Mouse (Mus musculus): Measurements from ENCODE around the gene C2cd2l. TPM values are rescaled to one million over a fixed set of nuclear protein-coding genes. Genes with fewer than 3 reads are reported as not detected.

The C2cd2l gene
- total and polyA plus RNA-seq, 3 experiments: 4.7 to 10.9 TPM; not detected in 1

DNA sequence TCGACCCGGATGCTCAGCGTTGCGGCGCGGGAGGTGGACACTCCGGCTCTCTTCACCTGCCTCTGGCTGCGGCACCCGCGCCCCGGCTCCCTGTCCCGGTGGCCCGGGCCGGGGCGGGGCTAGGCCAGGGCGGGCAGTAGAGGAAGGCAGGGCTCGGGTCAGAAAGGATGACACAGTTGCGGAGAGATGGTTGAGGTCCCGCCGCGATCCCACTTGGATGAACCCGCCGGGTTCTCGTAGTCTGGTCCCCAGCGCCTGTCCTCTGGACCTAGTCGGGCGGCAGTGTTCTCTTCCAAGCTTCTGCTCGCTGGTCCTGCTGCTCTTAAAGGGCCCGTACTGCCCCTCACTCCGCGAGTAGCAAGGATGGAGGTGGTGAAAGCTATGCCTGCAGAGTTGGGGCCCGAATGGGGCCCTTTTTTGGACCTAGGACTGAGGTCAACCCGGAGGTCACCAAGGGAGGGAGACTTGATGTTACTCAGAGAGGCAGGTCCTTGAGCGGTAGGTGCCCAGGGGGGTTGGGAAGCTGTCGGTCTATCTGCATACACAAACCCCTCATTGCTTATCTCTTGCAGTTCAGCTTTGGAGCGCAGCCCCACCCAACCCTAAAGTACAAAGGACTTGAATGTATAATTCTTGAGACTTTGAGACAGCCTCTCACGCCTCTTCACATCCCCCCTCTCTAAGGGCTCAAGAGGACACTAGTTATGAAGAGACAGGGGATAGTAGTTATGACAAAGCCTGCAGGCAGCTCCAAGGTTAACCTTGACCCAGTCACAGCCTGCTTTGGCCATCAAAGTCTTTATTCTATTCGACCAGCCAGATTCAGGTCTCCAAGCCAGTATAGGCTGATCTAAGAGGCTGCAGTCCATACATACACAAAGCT, 31.8 kb downstream of the C2cd2l start, which contains the start of gene Abcg4:
Abcg4 (minus strand) TSS at position 540 of the 883 bp plus-strand sequence.
- peak within 1 kb of the TSS; percentile 70 for H3K4me3 ChIP-seq (ENCODE audit: control insufficient read depth in 1 of 2, insufficient read depth in 1 of 2, low read depth in 2 of 2, low read length in 2 of 2)
- peaks cover 8 to 22% of the 10 kb centered on the region in 2 experiments for H3K4me1 ChIP-seq (ENCODE audit: control insufficient read depth in 1 of 2, insufficient read depth in 2 of 2, low read length in 2 of 2)
- no peaks in the 10 kb centered on the region for H3K27me3 ChIP-seq (ENCODE audit: control insufficient read depth in 1 of 2, insufficient read depth in 2 of 2, low read length in 2 of 2)
- H3K36me3 ChIP-seq (ENCODE audit: control insufficient read depth in 1 of 2, insufficient read depth in 2 of 2, low read length in 2 of 2): peaks cover 4 to 11% of the 10 kb centered on the region in 2 experiments
- peaks cover 8% of the 10 kb centered on the region; the same call in 1 of the 2 replicates for H3K79me2 ChIP-seq (ENCODE audit: control insufficient read depth, insufficient read depth, low read length, poor library complexity)
- no peaks in the 10 kb centered on the region for H3K9me3 ChIP-seq (replicated peaks; ENCODE audit: insufficient read depth, low read length)
- peak; percentile 92 for DNase-seq (ENCODE audit: low read depth, low spot score)
- peak within 1 kb of the TSS; percentile 64 for H3K9ac ChIP-seq (ENCODE audit: control insufficient read depth, low read depth, low read length, poor library complexity, severe bottlenecking)
- peak within 1 kb of the TSS; percentile 95 for H3K27ac ChIP-seq (ENCODE audit: control insufficient read depth, low read depth, low read length)
- TF ChIP-seq GATA1 (IDR thresholded peaks at IDR 0.05; ENCODE audit: low read depth, low read length) (peak; percentile 94), NRF1 (IDR thresholded peaks at IDR 0.05; ENCODE audit: insufficient read depth, low read depth, low read length, poor library complexity, severe bottlenecking) (no peak), MAFK (IDR thresholded peaks at IDR 0.05; ENCODE audit: borderline replicate concordance, low read depth, low read length) (0 out of 2 replicates have a peak, but pooled peaks have one; percentile 12), CHD1 (IDR thresholded peaks at IDR 0.05; ENCODE audit: low read depth, low read length) (no peak), RAD21 (IDR thresholded peaks at IDR 0.05; ENCODE audit: low read depth, low read length) (no peak), CTCF (IDR thresholded peaks at IDR 0.05 in 2 of 3, conservative IDR thresholded peaks at IDR 0.05 in 1 of 3; ENCODE audit: control insufficient read depth in 1 of 3, insufficient read depth in 1 of 3, low read depth in 2 of 3, low read length in 3 of 3, poor library complexity in 1 of 3, severe bottlenecking in 1 of 3) (no peak), ELF1 (IDR thresholded peaks at IDR 0.05; ENCODE audit: low read depth, low read length) (no peak), EP300 (IDR thresholded peaks at IDR 0.05; ENCODE audit: low read depth in 1 of 2, low read length in 2 of 2) (peak; percentile 84 to 88), TAL1 (IDR thresholded peaks at IDR 0.05; ENCODE audit: low read length) (peak; percentile 90), ETS1 (IDR thresholded peaks at IDR 0.05; ENCODE audit: low read depth, low read length) (peak; percentile 77), MAX (IDR thresholded peaks at IDR 0.05; ENCODE audit: low read length) (no peak), ZMIZ1 (IDR thresholded peaks at IDR 0.05; ENCODE audit: low read depth, low read length) (no peak; the same call in 1 of the 2 replicates), ZNF384 (IDR thresholded peaks at IDR 0.05; ENCODE audit: low read depth, low read length) (no peak), ZKSCAN1 (IDR thresholded peaks at IDR 0.05; ENCODE audit: low read depth, low read length) (no peak), TBP (IDR thresholded peaks at IDR 0.05; ENCODE audit: low read depth, low read length) (peak; percentile 56; the same call in 1 of the 2 replicates), CHD2 (IDR thresholded peaks at IDR 0.05; ENCODE audit: low read length) (peak; percentile 54; the same call in 1 of the 2 replicates), MYC (IDR thresholded peaks at IDR 0.05; ENCODE audit: low read depth, low read length) (no peak), MAZ (IDR thresholded peaks at IDR 0.05; ENCODE audit: low read depth, low read length) (peak; percentile 71), JUND (IDR thresholded peaks at IDR 0.05; ENCODE audit: low read depth, low read length) (no peak), SMC3 (IDR thresholded peaks at IDR 0.05; ENCODE audit: low read depth, low read length) (no peak), USF2 (IDR thresholded peaks at IDR 0.05; ENCODE audit: borderline replicate concordance in 1 of 2, insufficient read depth in 1 of 2, low read depth in 1 of 2, low read length in 2 of 2) (no peak), UBTF (IDR thresholded peaks at IDR 0.05; ENCODE audit: borderline replicate concordance, insufficient read depth, low read depth, low read length) (no peak), MEF2A (IDR thresholded peaks at IDR 0.05; ENCODE audit: extremely low read depth, insufficient replicate concordance, low read depth, low read length, poor library complexity, severe bottlenecking) (no peak), GABPA (IDR thresholded peaks at IDR 0.05; ENCODE audit: low read depth, low read length) (no peak), KAT2A (conservative IDR thresholded peaks at IDR 0.05; ENCODE audit: low read depth, low read length) (no peak; the same call in 1 of the 2 replicates), E2F4 (IDR thresholded peaks at IDR 0.05; ENCODE audit: borderline replicate concordance, low read depth, low read length) (no peak), NELFE (IDR thresholded peaks at IDR 0.05; ENCODE audit: low read depth, low read length) (peak; percentile 29; the same call in 1 of the 2 replicates), ZC3H11A (IDR thresholded peaks at IDR 0.05; ENCODE audit: low read depth, low read length) (no peak), POLR2AphosphoS5 (IDR thresholded peaks at IDR 0.05; ENCODE audit: borderline replicate concordance, low read depth, low read length) (no peak), MYB (IDR thresholded peaks at IDR 0.05; ENCODE audit: low read depth, low read length) (no peak), SIN3A (IDR thresholded peaks at IDR 0.05; ENCODE audit: low read length) (peak; percentile 71; the same call in 1 of the 2 replicates), POLR2A (IDR thresholded peaks at IDR 0.05; ENCODE audit: control insufficient read depth in 1 of 2, insufficient read depth in 1 of 2, low read depth in 1 of 2, low read length in 2 of 2, poor library complexity in 1 of 2) (peak; percentile 51 to 59; a peak in 2 of 4 replicates), POLR2AphosphoS2 (IDR thresholded peaks at IDR 0.05; ENCODE audit: low read length) (no peak), USF1 (IDR thresholded peaks at IDR 0.05; ENCODE audit: low read depth, low read length) (no peak), MXI1 (IDR thresholded peaks at IDR 0.05; ENCODE audit: low read depth, low read length) (no peak; the same call in none of the 2 replicates)

All from MEL (cell line).